Mouse (Mus musculus): ENCODE measurements at regions not wholly inside any gene's neighbourhood (a gene's known extent, or its start where the extent isn't known, plus 50 kb on each side); places are given as distances from the start of the nearest gene placed in this dataset.

GRCm38 (mm10) chr6:101537581-101537980, 159.9 kb upstream of the Pdzrn3 start:
- Histone ChIP-seq H3K36me3 (ENCODE audit: control insufficient read depth, insufficient read depth) (no peaks in the 10 kb centered on the region), H3K27me3 (ENCODE audit: control insufficient read depth, insufficient read depth, insufficient read length) (peaks cover 3% of the 10 kb centered on the region), H3ac (ENCODE audit: control insufficient read depth, insufficient read length, low read depth) (no peak overlapping the region), H3K79me3 (ENCODE audit: low read depth) (no peaks in the 10 kb centered on the region), H3K79me2 (ENCODE audit: control insufficient read depth, insufficient read depth) (no peaks in the 10 kb centered on the region), H3K4me3 (ENCODE audit: insufficient read depth, poor library complexity, severe bottlenecking) (no peak overlapping the region)
- TF ChIP-seq CTCF (IDR thresholded peaks at IDR 0.05; ENCODE audit: control insufficient read depth, insufficient read depth, insufficient read length): no peak
- no peak for TF ChIP-seq FOSL1 (IDR thresholded peaks at IDR 0.05; ENCODE audit: insufficient read depth, low read length, poor library complexity, severe bottlenecking)

DNA sequence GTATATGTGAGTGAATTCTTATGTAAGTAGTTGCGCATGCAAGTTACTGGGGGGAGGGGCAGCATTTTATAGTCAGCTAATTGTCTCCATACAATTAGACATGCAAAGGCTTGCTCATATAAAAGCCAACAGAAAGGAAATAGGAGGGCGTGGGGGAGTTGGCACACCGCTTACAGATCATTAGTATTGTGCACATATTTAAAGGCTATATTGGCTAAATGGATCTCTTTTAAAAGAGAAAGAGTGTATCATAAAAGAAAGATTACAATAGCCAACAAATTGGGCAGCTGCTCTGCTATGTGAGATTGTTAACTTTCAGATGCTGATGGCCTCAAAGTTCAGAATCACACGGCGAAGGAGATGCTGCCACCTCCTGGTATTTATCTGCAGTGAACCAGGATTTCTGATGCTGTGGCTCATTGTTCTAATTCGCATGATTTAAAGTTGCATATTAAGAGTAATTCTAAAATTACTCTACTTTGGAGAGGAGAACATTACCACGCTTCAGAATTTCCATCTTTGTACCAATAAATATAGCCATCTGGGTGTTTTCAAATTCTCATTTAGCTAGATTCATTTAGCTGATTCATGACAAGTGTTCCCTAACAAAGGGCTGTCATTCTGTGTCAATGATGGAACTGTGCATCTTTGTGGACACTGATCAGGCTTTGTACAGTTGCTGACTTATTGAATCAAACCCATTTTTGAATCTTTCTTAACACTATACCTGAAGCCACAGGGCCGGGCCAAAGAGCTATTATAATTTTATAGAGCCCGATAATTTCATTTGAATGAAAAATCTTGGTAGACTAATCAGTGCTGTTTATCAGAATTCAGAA, 156.7 kb upstream of the Pdzrn3 start:
- H3K79me2 ChIP-seq (ENCODE audit: control insufficient read depth, insufficient read depth): no peaks in the 10 kb centered on the region
- TF ChIP-seq MYOD1 (IDR thresholded peaks at IDR 0.05; ENCODE audit: control insufficient read depth, insufficient read length, low read depth) (no peak), MYOG (IDR thresholded peaks at IDR 0.05; ENCODE audit: control insufficient read depth, extremely low read depth, insufficient read length) (no peak), CTCF (IDR thresholded peaks at IDR 0.05; ENCODE audit: control insufficient read depth, insufficient read depth, insufficient read length) (peak; percentile 30)
- H3K79me3 ChIP-seq (ENCODE audit: low read depth): no peaks in the 10 kb centered on the region
- peaks cover 3% of the 10 kb centered on the region for H3K27me3 ChIP-seq (ENCODE audit: control insufficient read depth, insufficient read depth, insufficient read length)
- H3K36me3 ChIP-seq (ENCODE audit: control insufficient read depth, insufficient read depth): no peaks in the 10 kb centered on the region
- H3ac ChIP-seq (ENCODE audit: control insufficient read depth, insufficient read length, low read depth): no peak overlapping the region
- no peak overlapping the region for H3K4me3 ChIP-seq (ENCODE audit: insufficient read depth, poor library complexity, severe bottlenecking)

GRCm38 (mm10) chr6:101532436-101532835, 154.7 kb upstream of the Pdzrn3 start:
- TF ChIP-seq FOSL1 (IDR thresholded peaks at IDR 0.05; ENCODE audit: insufficient read depth, low read length, poor library complexity, severe bottlenecking) (no peak), MYOD1 (IDR thresholded peaks at IDR 0.05; ENCODE audit: control insufficient read depth, insufficient read length, low read depth) (no peak), MYOG (IDR thresholded peaks at IDR 0.05; ENCODE audit: control insufficient read depth, extremely low read depth, insufficient read length) (no peak), CEBPB (IDR thresholded peaks at IDR 0.05; ENCODE audit: low read depth) (no peak), USF1 (IDR thresholded peaks at IDR 0.05; ENCODE audit: low read depth) (no peak)
- Histone ChIP-seq H3K36me3 (ENCODE audit: control insufficient read depth, insufficient read depth) (no peaks in the 10 kb centered on the region), H3K79me2 (ENCODE audit: control insufficient read depth, insufficient read depth) (no peaks in the 10 kb centered on the region), H3ac (ENCODE audit: control insufficient read depth, insufficient read length, low read depth) (peak overlapping the region; percentile 52), H3K4me3 (ENCODE audit: insufficient read depth, poor library complexity, severe bottlenecking) (no peak overlapping the region), H3K79me3 (ENCODE audit: low read depth) (no peaks in the 10 kb centered on the region), H3K27me3 (ENCODE audit: control insufficient read depth, insufficient read depth, insufficient read length) (no peaks in the 10 kb centered on the region)

DNA sequence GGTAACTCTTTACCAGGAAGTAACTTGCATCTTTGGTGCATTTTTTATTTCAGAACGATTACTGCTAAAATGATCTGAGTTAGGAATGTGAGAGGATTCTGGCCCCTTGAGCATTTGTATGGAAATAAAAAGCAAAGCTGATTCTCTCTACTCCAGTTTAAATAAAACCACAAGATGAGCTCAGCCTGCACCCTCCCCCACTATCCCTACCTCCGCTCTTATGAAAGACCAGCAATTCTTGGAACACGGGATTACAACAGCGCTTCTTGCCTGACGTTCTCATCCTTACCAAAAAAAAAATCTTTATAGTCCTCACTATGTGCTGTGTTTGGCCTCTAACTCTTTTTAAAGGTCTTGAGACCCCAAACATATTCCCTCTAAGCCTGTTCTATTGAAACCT, 154.2 kb upstream of the Pdzrn3 start:
- Histone ChIP-seq H3K79me2 (ENCODE audit: control insufficient read depth, insufficient read depth) (no peaks in the 10 kb centered on the region), H3K36me3 (ENCODE audit: control insufficient read depth, insufficient read depth) (no peaks in the 10 kb centered on the region), H3K4me3 (ENCODE audit: insufficient read depth, poor library complexity, severe bottlenecking) (no peak overlapping the region), H3K27me3 (ENCODE audit: control insufficient read depth, insufficient read depth, insufficient read length) (no peaks in the 10 kb centered on the region), H3K79me3 (ENCODE audit: low read depth) (no peaks in the 10 kb centered on the region), H3ac (ENCODE audit: control insufficient read depth, insufficient read length, low read depth) (no peak overlapping the region)
- no peak for TF ChIP-seq FOSL1 (IDR thresholded peaks at IDR 0.05; ENCODE audit: insufficient read depth, low read length, poor library complexity, severe bottlenecking)
- peak; percentile 7 for TF ChIP-seq CEBPB (IDR thresholded peaks at IDR 0.05; ENCODE audit: low read depth)

DNA sequence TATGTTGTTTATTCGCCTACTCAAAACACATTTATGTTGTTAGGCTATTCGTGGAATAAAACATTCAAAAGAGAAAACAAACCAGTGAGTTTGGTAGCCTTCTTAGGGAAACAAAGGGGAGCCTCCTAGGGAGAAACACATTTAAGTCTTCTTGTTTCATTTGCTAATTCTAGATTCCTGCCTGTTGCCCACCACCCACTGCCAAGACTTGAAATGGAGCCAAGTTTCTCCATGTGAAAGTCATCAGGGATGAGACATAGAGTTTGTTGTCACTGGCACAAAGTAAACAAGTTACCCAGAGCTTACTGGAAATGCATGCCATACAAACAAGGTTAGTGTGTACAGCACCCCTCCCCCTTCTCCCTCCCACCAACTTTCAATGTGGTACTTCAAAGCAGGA, 147.4 kb upstream of the Pdzrn3 start:
- no peaks in the 10 kb centered on the region for H3K79me2 ChIP-seq (ENCODE audit: control insufficient read depth, insufficient read depth)
- H3K36me3 ChIP-seq (ENCODE audit: control insufficient read depth, insufficient read depth): no peaks in the 10 kb centered on the region
- no peaks in the 10 kb centered on the region for H3K27me3 ChIP-seq (ENCODE audit: control insufficient read depth, insufficient read depth, insufficient read length)
- TF ChIP-seq MYOG (IDR thresholded peaks at IDR 0.05; ENCODE audit: control insufficient read depth, extremely low read depth, insufficient read length) (no peak), MYOD1 (IDR thresholded peaks at IDR 0.05; ENCODE audit: control insufficient read depth, insufficient read length, low read depth) (no peak), MAX (IDR thresholded peaks at IDR 0.05) (no peak), USF1 (IDR thresholded peaks at IDR 0.05; ENCODE audit: low read depth) (no peak), CEBPB (IDR thresholded peaks at IDR 0.05; ENCODE audit: low read depth) (no peak), CTCF (IDR thresholded peaks at IDR 0.05; ENCODE audit: control insufficient read depth, insufficient read depth, insufficient read length) (no peak), FOSL1 (IDR thresholded peaks at IDR 0.05; ENCODE audit: insufficient read depth, low read length, poor library complexity, severe bottlenecking) (no peak)
- no peak overlapping the region for H3ac ChIP-seq (ENCODE audit: control insufficient read depth, insufficient read length, low read depth)
- H3K79me3 ChIP-seq (ENCODE audit: low read depth): no peaks in the 10 kb centered on the region
- H3K4me3 ChIP-seq (ENCODE audit: insufficient read depth, poor library complexity, severe bottlenecking): no peak overlapping the region

DNA sequence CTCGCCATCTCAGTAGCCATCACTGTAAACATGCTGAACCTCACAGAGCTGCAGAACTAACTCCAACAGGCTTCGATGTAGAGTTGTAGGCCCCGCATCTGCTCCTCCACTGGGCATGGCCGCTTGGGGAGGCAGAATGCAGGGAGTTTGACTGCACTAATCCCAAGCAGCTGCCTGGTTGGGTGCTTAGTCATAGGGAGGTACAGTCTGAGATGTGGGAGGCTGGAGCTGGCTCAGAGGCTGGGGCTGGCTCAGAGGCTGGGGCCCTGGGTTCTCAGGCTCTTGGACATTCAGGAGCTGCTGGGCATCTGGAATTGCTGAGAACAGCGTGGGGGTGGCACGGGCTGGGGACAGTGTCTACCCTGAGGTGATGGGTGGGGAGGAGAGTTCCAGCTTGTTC, 143.6 kb upstream of the Pdzrn3 start:
- H3K27me3 ChIP-seq (ENCODE audit: control insufficient read depth, insufficient read depth, insufficient read length): no peaks in the 10 kb centered on the region
- H3K79me2 ChIP-seq (ENCODE audit: control insufficient read depth, insufficient read depth): no peaks in the 10 kb centered on the region
- no peaks in the 10 kb centered on the region for H3K79me3 ChIP-seq (ENCODE audit: low read depth)
- H3K4me3 ChIP-seq (ENCODE audit: insufficient read depth, poor library complexity, severe bottlenecking): no peak overlapping the region
- no peaks in the 10 kb centered on the region for H3K36me3 ChIP-seq (ENCODE audit: control insufficient read depth, insufficient read depth)
- TF ChIP-seq MYOG (IDR thresholded peaks at IDR 0.05; ENCODE audit: control insufficient read depth, extremely low read depth, insufficient read length) (no peak), MYOD1 (IDR thresholded peaks at IDR 0.05; ENCODE audit: control insufficient read depth, insufficient read length, low read depth) (peak; percentile 73)
- H3ac ChIP-seq (ENCODE audit: control insufficient read depth, insufficient read length, low read depth): peak overlapping the region; percentile 24
